Mouse (Mus musculus) hindbrain, embryonic 11.5 days (tissue): ENCODE data around the gene Cfap20. TPM values are rescaled to one million over a fixed set of nuclear protein-coding genes. Genes with fewer than 3 reads are reported as not detected.

Source experiments
- ATAC-seq: fragments of 200-750 bp; cut with Nextera tagmentation; 2 replicates; pipeline ENCODE4 v1.8.0; 2017; ENCODE audit warnings: mild to moderate bottlenecking, moderate TSS enrichment, moderate library complexity; ENCODE audit not compliant: low FRiP score
- DNase-seq: peaks from one replicate; pipeline ENCODE4 v3.0.0-alpha.2; 2015; ENCODE audit warnings: low spot score
- H3K27ac ChIP-seq: fragments of 300-500 bp; sonication (generic); 2 replicates; pipeline ENCODE4 v1.5.1; 2014; ENCODE audit warnings: mild to moderate bottlenecking, low read depth, low read length
- H3K27me3 ChIP-seq: fragments of 300-500 bp; sonication (generic); 2 replicates; pipeline ENCODE4 v1.6.1; 2014; ENCODE audit warnings: mild to moderate bottlenecking, low read length, moderate library complexity, mixed read lengths; ENCODE audit not compliant: control insufficient read depth, insufficient read depth
- H3K36me3 ChIP-seq: fragments of 300-500 bp; sonication (generic); 2 replicates; pipeline ENCODE4 v1.6.1; 2014; ENCODE audit warnings: mild to moderate bottlenecking, low read length, moderate library complexity, mixed read lengths; ENCODE audit not compliant: control insufficient read depth, insufficient read depth
- H3K4me1 ChIP-seq: fragments of 300-500 bp; sonication (generic); replicated peaks from 2 replicates; pipeline ENCODE4 v1.6.1; 2014; ENCODE audit warnings: low read length, mixed read lengths; ENCODE audit not compliant: control insufficient read depth, insufficient read depth
- H3K4me2 ChIP-seq: fragments of 300-500 bp; sonication (generic); replicated peaks from 2 replicates; pipeline ENCODE4 v1.6.1; 2014; ENCODE audit warnings: mild to moderate bottlenecking, low read depth, low read length
- H3K4me3 ChIP-seq: fragments of 300-500 bp; sonication (generic); 2 replicates; pipeline ENCODE4 v1.5.1; 2014; ENCODE audit warnings: low read depth, low read length
- H3K9ac ChIP-seq: fragments of 300-500 bp; sonication (generic); 2 replicates; pipeline ENCODE4 v1.6.1; 2014; ENCODE audit warnings: low read depth, low read length
- H3K9me3 ChIP-seq: fragments of 300-500 bp; sonication (generic); 2 replicates; pipeline ENCODE4 v1.6.1; 2016; ENCODE audit warnings: low read length; ENCODE audit not compliant: control insufficient read depth
- WGBS: fragments of 180-500 bp; shearing (Covaris S2); extraction: QIAGEN DNeasy Blood & Tissue Kit; methylation state at CpG from one replicate; pipeline ENCODE4 v1.1.7; 2014; 5-methylcytosine and 5-hydroxymethylcytosine counted together
- polyA plus RNA-seq: library from polyadenylated mRNA; unstranded; fragments of >200 nt; fragmentation: Nextera tagmentation; extraction: Ambion mirVana; gene quantifications from 2 replicates; pipeline ENCODE4 v1.2.1, GENCODE M21; 2014

The Cfap20 gene
- polyA plus RNA-seq, 1 experiment from 2014 or later: 145 TPM

DNA sequence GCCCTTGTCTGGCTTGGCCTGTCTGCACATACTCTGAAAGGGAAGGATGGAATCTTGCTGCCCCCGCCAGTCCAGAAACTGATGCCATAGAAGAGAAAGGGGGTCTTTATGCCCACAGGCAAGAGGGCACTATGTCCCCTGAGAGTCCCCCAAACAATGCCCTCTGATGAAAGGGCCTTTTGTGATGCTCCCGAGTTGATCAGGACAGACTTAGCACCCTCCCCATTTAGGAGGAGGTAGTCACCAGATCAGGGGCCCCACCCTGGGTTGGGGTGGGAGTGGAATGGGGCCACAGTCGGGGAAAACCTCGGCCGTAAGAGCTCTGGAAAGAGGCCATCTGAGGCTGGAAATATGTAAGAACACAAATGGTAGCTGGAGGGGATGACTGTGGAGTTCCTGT, 37.5 kb downstream of the Cfap20 start:
- DNase-seq (no peak), ATAC-seq (no peak; the same call in 1 of the 2 replicates)
- no peaks in the 10 kb centered on the region for H3K27me3 ChIP-seq
- WGBS: 56% methylated on average over 5 of the region's 5 CpGs
- no peaks in the 10 kb centered on the region for H3K36me3 ChIP-seq
- H3K9me3 ChIP-seq: no peaks in the 10 kb centered on the region
- no peak overlapping the region for H3K9ac ChIP-seq
- no peak overlapping the region for H3K27ac ChIP-seq
- H3K4me2 ChIP-seq: no peak overlapping the region
- 0 out of 2 replicates have a peak, but pooled peaks cover 3% of the 10 kb centered on the region for H3K4me1 ChIP-seq
- H3K4me3 ChIP-seq: no peak overlapping the region

DNA sequence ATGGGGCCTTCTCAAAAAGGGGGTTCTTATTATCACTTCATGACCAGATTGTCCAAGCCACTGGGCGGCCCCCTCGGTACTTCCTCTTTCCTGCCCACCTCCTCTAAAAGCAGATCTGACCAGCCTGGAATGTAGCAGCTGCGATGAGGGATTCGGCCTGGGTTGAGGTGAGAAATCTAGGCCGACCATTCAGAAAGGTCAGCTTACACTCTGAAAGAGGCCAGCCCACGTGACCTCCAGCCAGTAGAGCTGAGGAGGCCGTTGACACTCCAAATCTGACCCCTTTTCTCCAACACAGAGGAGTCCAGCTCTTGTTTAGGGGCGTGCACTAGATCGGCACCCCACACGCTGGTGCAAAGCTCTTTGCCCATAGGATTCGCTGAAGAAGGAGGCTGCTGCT, 37.9 kb downstream of the Cfap20 start:
- Histone ChIP-seq H3K9ac (no peak overlapping the region), H3K4me2 (no peak overlapping the region), H3K9me3 (no peaks in the 10 kb centered on the region), H3K27ac (no peak overlapping the region), H3K4me3 (no peak overlapping the region), H3K27me3 (no peaks in the 10 kb centered on the region), H3K36me3 (no peaks in the 10 kb centered on the region), H3K4me1 (0 out of 2 replicates have a peak, but pooled peaks cover 3% of the 10 kb centered on the region)
- no peak; the same call in 1 of the 2 replicates for ATAC-seq
- no peak for DNase-seq
- WGBS: 56% methylated on average over 11 of the region's 11 CpGs

DNA sequence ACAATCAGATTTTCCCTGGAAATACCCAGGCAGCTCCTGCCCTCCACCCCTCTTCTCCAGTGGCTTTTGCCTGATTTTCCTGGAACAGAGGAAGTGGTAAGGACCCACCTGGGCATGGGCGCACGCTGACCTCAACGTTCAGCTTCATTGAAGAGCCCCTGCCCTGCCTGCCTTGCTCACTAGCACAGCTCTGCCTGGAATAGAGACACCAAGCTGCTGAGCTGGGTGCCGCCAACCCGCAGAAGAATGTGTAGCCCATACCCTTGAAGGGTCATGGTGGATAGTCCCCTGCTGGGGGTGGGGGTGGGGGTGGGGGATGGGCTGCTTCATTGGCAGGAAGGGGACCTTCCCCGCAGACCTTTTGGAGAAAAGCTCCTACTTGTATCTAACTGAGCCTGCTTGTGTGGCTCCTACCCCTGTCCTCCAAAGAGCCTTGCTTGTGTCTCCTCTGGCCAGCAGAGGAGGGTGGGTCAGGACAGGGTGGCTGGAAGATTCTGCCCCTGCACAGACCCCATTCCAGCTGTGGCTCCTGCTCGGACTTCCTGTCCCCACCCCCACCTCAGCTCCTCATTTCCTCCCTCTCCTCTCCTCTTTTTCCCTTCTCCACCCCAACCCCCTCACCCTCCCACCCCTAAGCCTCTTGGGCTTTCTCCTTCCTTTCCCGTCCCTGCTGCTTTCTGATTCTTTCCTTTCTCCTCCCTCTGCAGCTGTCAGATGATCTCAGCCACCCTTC, 39.3 kb downstream of the Cfap20 start:
- Histone ChIP-seq H3K27me3 (no peaks in the 10 kb centered on the region), H3K27ac (no peak overlapping the region), H3K4me1 (0 out of 2 replicates have a peak, but pooled peaks cover 3% of the 10 kb centered on the region), H3K36me3 (no peaks in the 10 kb centered on the region), H3K4me3 (no peak overlapping the region), H3K9me3 (no peaks in the 10 kb centered on the region), H3K4me2 (no peak overlapping the region), H3K9ac (no peak overlapping the region)
- WGBS: 47% methylated on average over 8 of the region's 8 CpGs
- no peak for ATAC-seq
- no peak for DNase-seq

DNA sequence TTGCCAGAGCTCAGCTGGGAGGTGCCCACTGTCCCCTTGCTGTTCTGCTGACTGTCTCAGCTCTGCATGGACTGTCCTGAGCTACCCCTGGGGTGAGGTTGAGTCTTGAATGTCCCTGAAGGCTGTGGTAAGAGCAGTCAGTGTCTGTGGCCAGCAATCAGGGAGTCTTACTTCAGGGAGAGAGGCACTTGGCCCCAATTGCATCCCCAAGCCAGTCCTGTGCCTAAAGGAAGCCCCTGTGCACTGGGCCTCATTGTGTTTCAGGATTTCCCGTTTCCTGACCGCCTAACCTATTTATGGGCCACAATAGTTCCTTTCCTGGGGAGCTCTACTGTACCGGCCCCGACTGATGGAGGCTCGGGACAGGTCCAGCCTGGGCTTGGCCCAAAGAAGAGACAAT, 42.1 kb downstream of the Cfap20 start:
- Histone ChIP-seq H3K4me2 (no peak overlapping the region), H3K4me1 (0 out of 2 replicates have a peak, but pooled peaks cover 3% of the 10 kb centered on the region), H3K9ac (no peak overlapping the region), H3K27me3 (no peaks in the 10 kb centered on the region), H3K4me3 (no peak overlapping the region), H3K9me3 (no peaks in the 10 kb centered on the region), H3K36me3 (no peaks in the 10 kb centered on the region), H3K27ac (no peak overlapping the region)
- ATAC-seq: no peak
- WGBS: 80% methylated on average over 5 of the region's 5 CpGs
- DNase-seq: no peak

DNA sequence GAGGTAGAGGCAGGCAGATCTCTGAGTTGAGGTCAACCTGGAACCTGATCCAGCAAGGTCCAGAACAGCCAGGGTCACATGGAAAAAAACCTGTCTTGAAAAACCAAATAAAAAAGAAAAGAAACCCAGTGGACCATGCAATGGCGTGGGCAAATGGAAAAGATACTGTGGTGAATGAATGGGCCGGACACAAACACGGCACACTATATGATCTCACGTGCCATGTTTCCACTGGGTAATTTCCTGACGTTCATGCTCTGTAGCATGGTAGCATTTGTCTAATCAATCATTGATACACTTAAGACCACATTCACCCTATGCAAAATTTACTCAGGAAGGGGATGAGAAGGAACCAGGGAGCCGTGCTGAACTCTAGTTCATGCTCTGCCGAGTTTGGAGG, 43.6 kb downstream of the Cfap20 start:
- DNase-seq (no peak), ATAC-seq (no peak)
- Histone ChIP-seq H3K27ac (no peak overlapping the region), H3K4me2 (no peak overlapping the region), H3K9ac (no peak overlapping the region), H3K4me3 (no peak overlapping the region), H3K27me3 (no peaks in the 10 kb centered on the region), H3K36me3 (no peaks in the 10 kb centered on the region), H3K4me1 (0 out of 2 replicates have a peak, but pooled peaks cover 3% of the 10 kb centered on the region), H3K9me3 (no peaks in the 10 kb centered on the region)
- 86% methylated on average over 7 of the region's 7 CpGs for WGBS

DNA sequence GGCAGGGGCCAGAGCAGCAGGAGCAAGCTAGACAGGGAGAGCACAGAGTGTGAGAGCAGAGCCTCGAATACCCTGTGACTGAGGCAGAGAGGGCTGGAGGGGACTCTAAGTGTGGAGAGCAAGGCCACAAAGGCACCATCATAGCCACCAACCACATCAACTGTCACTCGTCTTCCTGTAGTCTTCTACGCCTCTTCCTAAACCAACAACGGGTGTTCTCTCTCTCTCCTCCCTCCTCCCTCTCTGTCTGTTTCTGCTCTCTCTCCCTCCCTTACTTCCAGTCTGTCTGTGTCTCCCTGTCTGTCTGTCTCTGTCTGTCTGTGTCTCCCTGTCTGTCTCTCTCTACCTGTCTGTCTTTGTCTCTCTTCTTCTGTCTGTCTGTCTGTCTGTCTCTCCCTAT, 44.4 kb downstream of the Cfap20 start:
- Histone ChIP-seq H3K4me2 (no peak overlapping the region), H3K4me1 (0 out of 2 replicates have a peak, but pooled peaks cover under 1% of the 10 kb centered on the region), H3K9me3 (no peaks in the 10 kb centered on the region), H3K9ac (no peak overlapping the region), H3K27ac (no peak overlapping the region), H3K36me3 (no peaks in the 10 kb centered on the region), H3K4me3 (no peak overlapping the region), H3K27me3 (no peaks in the 10 kb centered on the region)
- no peak for DNase-seq
- ATAC-seq: no peak
- WGBS: 70% methylated on average over 4 of the region's 4 CpGs

DNA sequence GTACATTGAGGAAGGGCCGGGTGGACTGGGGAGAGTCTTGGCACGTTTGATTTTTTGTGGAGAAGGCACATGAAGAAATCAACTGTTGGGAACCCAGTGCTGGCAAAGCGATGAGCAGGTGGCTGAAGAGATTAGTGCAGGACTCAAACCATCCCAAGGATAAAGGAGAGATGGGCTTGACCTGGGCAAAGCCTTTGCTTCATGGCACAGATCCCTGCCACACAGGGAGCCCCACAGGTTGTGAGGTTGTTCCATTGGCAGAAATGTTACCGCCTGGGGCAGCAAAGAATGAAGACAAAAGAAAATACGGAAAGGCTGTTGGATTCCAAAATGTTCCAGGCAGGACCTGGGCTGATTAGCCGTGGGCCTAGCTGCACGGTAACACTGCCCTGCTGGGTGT, 46.7 kb downstream of the Cfap20 start:
- WGBS: 86% methylated on average over 7 of the region's 7 CpGs

DNA sequence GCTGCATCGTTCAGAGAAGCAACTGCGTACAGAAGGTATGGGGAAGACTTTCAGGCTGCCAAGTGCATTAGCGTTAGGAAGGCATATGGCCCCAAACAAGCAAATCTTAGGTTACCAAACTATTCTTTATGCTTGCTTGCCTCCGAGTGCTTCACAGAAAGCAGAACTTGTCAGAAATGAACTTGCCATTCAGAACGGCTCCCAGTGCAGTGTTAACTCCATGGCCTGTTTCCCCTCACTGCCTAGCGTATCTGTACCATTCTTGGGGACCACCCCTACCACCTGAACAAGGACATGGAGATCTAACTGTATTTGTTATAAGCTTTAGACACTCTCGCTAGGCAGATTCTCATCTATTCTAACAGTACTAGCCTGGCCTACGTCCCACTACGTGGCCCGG, 47.4 kb downstream of the Cfap20 start:
- Histone ChIP-seq H3K36me3 (no peaks in the 10 kb centered on the region), H3K27ac (no peak overlapping the region), H3K9me3 (no peaks in the 10 kb centered on the region), H3K9ac (no peak overlapping the region), H3K4me3 (no peak overlapping the region), H3K4me2 (no peak overlapping the region), H3K27me3 (no peaks in the 10 kb centered on the region), H3K4me1 (no peaks in the 10 kb centered on the region)
- WGBS: 94% methylated on average over 10 of the region's 10 CpGs
- ATAC-seq (no peak), DNase-seq (no peak)

More for the DNA sequence above, 46.7 kb downstream of the Cfap20 start:
- H3K9ac ChIP-seq: no peak overlapping the region
- no peaks in the 10 kb centered on the region for H3K9me3 ChIP-seq
- H3K36me3 ChIP-seq: no peaks in the 10 kb centered on the region
- H3K4me3 ChIP-seq: no peak overlapping the region
- H3K27me3 ChIP-seq: no peaks in the 10 kb centered on the region
- H3K27ac ChIP-seq: no peak overlapping the region
- no peak overlapping the region for H3K4me2 ChIP-seq
- DNase-seq (no peak), ATAC-seq (no peak)
- H3K4me1 ChIP-seq: no peaks in the 10 kb centered on the region

DNA sequence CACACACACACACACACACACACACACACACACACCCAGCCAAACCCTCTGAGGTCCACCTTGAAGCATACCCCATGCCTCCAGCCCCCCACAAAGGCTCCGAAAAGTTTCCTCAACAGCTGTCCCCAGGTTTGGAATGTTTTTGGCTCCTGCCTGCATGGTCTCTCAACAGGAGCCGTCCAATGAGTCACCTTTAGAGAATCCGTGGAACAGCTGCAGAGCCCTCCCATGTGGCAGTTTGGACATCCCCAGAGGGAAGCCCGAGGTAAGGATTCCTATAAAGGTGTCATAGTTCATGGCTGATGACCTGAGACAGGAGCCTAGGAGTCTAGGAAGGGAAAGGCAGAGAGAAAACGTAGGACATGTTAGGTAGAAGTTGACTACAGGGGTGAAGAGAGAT, 48.6 kb downstream of the Cfap20 start:
- no peak for ATAC-seq
- Histone ChIP-seq H3K4me1 (no peaks in the 10 kb centered on the region), H3K36me3 (no peaks in the 10 kb centered on the region), H3K9me3 (no peaks in the 10 kb centered on the region), H3K4me3 (no peak overlapping the region), H3K4me2 (no peak overlapping the region), H3K9ac (no peak overlapping the region), H3K27me3 (no peaks in the 10 kb centered on the region), H3K27ac (no peak overlapping the region)
- 79% methylated on average over 5 of the region's 5 CpGs for WGBS
- DNase-seq: no peak
